Mouse (Mus musculus): ENCODE measurements around the gene Pnrc1. TPM values are rescaled to one million over a fixed set of nuclear protein-coding genes. Genes with fewer than 3 reads are reported as not detected.
A peak's percentile ranks its signal among the peaks of the same experiment; 100 is the strongest.

The Pnrc1 gene
- polyA plus RNA-seq, 1 experiment from 2014 or later, result 58.7 TPM

DNA sequence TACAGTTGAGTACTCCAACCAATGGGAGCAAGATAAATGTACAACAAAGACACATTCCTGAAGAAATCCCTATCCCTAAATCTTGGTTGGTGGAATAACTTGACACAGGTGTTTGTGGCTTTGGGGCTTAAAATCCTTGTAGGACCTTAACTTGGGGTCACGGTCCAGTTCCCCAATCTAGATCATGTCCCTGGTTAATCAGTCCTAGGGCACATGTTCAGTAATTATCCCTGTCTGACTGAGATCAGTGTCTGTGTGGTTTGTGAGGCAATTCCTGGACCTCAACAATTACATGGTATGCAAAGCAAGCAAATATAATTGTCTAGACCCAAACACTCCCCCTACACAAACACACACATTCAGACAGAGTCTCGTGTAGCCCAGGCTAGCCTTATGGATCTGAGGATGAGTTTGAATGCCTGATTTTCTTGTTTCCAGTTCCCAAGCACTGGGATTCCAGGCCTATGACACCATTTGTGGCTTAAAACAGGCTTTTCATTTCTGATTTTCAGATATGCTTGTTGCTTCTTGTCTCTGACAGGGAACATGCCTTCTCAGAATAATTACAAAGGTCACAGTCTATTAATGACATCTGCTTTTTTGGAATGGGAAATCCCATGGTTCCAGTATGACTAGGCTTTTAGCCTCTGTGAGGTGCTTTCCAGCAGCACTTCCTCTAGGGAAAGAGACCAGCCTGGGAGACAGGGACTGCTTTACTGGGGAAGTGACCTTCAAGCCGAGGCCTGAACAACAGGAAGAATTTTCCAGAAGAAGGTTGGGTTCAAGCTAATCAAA, 7.9 kb downstream of the Pnrc1 start:
- DNase-seq (ENCODE audit: low spot score), result no peak
- Histone ChIP-seq H3K4me3 (ENCODE audit: low read depth, low read length) (no peak overlapping the region), H3K4me1 (replicated peaks; ENCODE audit: control insufficient read depth, insufficient read depth, low read length) (no peaks in the 10 kb centered on the region), H3K27ac (ENCODE audit: low read depth, low read length) (no peak overlapping the region), H3K36me3 (ENCODE audit: control insufficient read depth, insufficient read depth, low read length) (no peaks in the 10 kb centered on the region), H3K27me3 (replicated peaks; ENCODE audit: control insufficient read depth, insufficient read depth, low read length) (no peaks in the 10 kb centered on the region), H3K4me2 (no peak overlapping the region), H3K9ac (ENCODE audit: low read depth, low read length) (no peak overlapping the region), H3K9me3 (ENCODE audit: control insufficient read depth, low read length) (no peaks in the 10 kb centered on the region)
- no peak for ATAC-seq (replicated peaks; ENCODE audit: low FRiP score)
- 71% methylated on average over 3 of the region's 3 CpGs for WGBS

DNA sequence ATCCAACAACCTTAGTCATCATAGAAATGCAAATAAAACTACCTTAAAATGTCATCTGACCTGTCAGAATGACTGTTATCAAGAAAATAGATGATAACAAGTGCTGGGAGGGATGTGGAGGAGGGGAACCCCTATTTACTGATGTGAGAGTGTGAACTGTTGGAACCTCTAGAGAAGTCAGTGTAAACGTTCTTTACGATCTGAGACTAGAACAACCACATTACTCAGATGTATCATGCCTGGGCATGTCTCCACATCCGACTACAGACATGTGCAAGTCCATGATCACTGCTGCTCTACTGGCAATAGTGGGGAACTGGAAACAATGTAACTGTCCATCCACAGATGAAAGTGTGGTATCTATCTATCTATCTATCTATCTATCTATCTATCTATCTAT, 16.5 kb downstream of the Pnrc1 start:
- H3K4me2 ChIP-seq, result no peak overlapping the region
- WGBS, result 65% methylated on average over 3 of the region's 3 CpGs
- no peak for DNase-seq (ENCODE audit: low spot score)
- no peak overlapping the region for H3K27ac ChIP-seq (ENCODE audit: low read depth, low read length)
- no peak overlapping the region for H3K9ac ChIP-seq (ENCODE audit: low read depth, low read length)
- no peak overlapping the region for H3K4me3 ChIP-seq (ENCODE audit: low read depth, low read length)
- no peaks in the 10 kb centered on the region for H3K4me1 ChIP-seq (replicated peaks; ENCODE audit: control insufficient read depth, insufficient read depth, low read length)
- no peaks in the 10 kb centered on the region for H3K27me3 ChIP-seq (replicated peaks; ENCODE audit: control insufficient read depth, insufficient read depth, low read length)
- ATAC-seq (replicated peaks; ENCODE audit: low FRiP score), result no peak
- H3K36me3 ChIP-seq (ENCODE audit: control insufficient read depth, insufficient read depth, low read length), result no peaks in the 10 kb centered on the region
- no peaks in the 10 kb centered on the region for H3K9me3 ChIP-seq (ENCODE audit: control insufficient read depth, low read length)

DNA sequence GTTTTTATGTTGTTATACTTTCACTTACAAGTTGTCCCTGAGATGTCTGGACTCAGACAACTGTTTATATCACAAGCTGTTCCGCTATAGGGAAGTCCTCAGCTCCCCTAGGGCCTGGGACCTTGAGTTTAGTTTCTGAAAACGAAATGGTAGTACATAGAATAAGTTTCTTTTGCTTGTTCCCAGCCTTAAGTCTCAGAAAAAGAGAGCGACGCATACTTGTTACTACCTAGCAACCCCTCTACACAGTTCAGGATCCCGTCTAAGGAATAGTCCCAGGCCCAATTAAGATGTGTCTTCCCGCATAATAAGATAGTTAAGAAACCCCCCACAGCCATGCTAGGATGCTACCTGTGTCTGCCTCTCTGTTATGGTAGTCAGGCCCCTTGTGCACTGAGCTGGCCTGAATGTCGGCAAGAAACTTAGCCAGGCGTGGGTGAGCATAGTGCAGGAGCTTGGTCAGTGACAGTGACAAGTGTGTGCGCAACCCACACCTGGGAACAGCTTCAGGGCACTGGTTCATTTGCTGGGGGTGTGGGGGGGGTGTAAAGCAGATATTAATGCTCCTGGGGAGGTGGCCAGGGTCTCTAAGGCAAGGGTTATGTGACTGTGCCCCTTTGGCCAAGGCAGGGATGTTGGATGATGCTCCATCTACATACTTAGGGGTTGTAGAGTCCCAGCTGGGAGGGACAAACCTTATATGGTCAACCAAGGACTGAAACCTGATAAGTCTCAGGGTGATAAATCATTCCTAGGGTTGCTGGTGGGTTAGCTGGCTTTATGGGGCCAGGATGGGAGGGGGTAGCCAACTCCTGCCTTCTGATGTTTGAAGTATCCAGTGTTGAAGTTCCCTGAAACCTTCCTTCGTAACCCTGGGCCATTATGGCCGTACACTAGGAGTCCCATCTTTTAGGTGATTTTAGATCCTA, 19.3 kb downstream of the Pnrc1 start:
- Histone ChIP-seq H3K9me3 (ENCODE audit: control insufficient read depth, low read length) (no peaks in the 10 kb centered on the region), H3K36me3 (ENCODE audit: control insufficient read depth, insufficient read depth, low read length) (no peaks in the 10 kb centered on the region), H3K27me3 (replicated peaks; ENCODE audit: control insufficient read depth, insufficient read depth, low read length) (no peaks in the 10 kb centered on the region), H3K4me1 (replicated peaks; ENCODE audit: control insufficient read depth, insufficient read depth, low read length) (no peaks in the 10 kb centered on the region), H3K9ac (ENCODE audit: low read depth, low read length) (no peak overlapping the region), H3K4me3 (ENCODE audit: low read depth, low read length) (no peak overlapping the region), H3K4me2 (no peak overlapping the region), H3K27ac (ENCODE audit: low read depth, low read length) (no peak overlapping the region)
- WGBS, result 80% methylated on average over 11 of the region's 11 CpGs
- no peak for DNase-seq (ENCODE audit: low spot score)
- ATAC-seq (replicated peaks; ENCODE audit: low FRiP score), result no peak

- no peaks in the 10 kb centered on the region for H3K27me3 ChIP-seq (replicated peaks; ENCODE audit: control insufficient read depth, insufficient read depth, low read length)
- no peaks in the 10 kb centered on the region for H3K4me1 ChIP-seq (replicated peaks; ENCODE audit: control insufficient read depth, insufficient read depth, low read length)
- no peak overlapping the region for H3K4me3 ChIP-seq (ENCODE audit: low read depth, low read length)
- no peaks in the 10 kb centered on the region for H3K36me3 ChIP-seq (ENCODE audit: control insufficient read depth, insufficient read depth, low read length)
- no peak overlapping the region for H3K27ac ChIP-seq (ENCODE audit: low read depth, low read length)
- no peak overlapping the region for H3K4me2 ChIP-seq
- no peak overlapping the region for H3K9ac ChIP-seq (ENCODE audit: low read depth, low read length)
- no peak for ATAC-seq (replicated peaks; ENCODE audit: low FRiP score)
- H3K9me3 ChIP-seq (ENCODE audit: control insufficient read depth, low read length), result no peaks in the 10 kb centered on the region
- DNase-seq (ENCODE audit: low spot score), result no peak
- 67% methylated on average over 11 of the region's 11 CpGs for WGBS
Observed at GRCm38 (mm10) chr4:33264979-33265726, 24.8 kb downstream of the Pnrc1 start.

GRCm38 (mm10) chr4:33262897-33263296, 27.1 kb downstream of the Pnrc1 start:
- Histone ChIP-seq H3K4me2 (no peak overlapping the region), H3K9ac (ENCODE audit: low read depth, low read length) (no peak overlapping the region), H3K27me3 (replicated peaks; ENCODE audit: control insufficient read depth, insufficient read depth, low read length) (no peaks in the 10 kb centered on the region), H3K4me3 (ENCODE audit: low read depth, low read length) (no peak overlapping the region), H3K4me1 (replicated peaks; ENCODE audit: control insufficient read depth, insufficient read depth, low read length) (no peaks in the 10 kb centered on the region), H3K27ac (ENCODE audit: low read depth, low read length) (no peak overlapping the region), H3K36me3 (ENCODE audit: control insufficient read depth, insufficient read depth, low read length) (no peaks in the 10 kb centered on the region), H3K9me3 (ENCODE audit: control insufficient read depth, low read length) (no peaks in the 10 kb centered on the region)
- ATAC-seq (replicated peaks; ENCODE audit: low FRiP score), result no peak
- WGBS, result 81% methylated on average over 1 of the region's 1 CpGs
- DNase-seq (ENCODE audit: low spot score), result no peak

GRCm38 (mm10) chr4:33261311-33261753, 28.6 kb downstream of the Pnrc1 start:
- H3K9ac ChIP-seq (ENCODE audit: low read depth, low read length), result no peak overlapping the region
- H3K4me2 ChIP-seq, result no peak overlapping the region
- WGBS, result 52% methylated on average over 7 of the region's 7 CpGs
- H3K4me1 ChIP-seq (replicated peaks; ENCODE audit: control insufficient read depth, insufficient read depth, low read length), result 0 out of 2 replicates have a peak, but pooled peaks cover 2% of the 10 kb centered on the region
- peak; percentile 39; the same call in 1 of the 2 replicates for ATAC-seq (replicated peaks; ENCODE audit: low FRiP score)
- H3K36me3 ChIP-seq (ENCODE audit: control insufficient read depth, insufficient read depth, low read length), result no peaks in the 10 kb centered on the region
- H3K27me3 ChIP-seq (replicated peaks; ENCODE audit: control insufficient read depth, insufficient read depth, low read length), result no peaks in the 10 kb centered on the region
- no peaks in the 10 kb centered on the region for H3K9me3 ChIP-seq (ENCODE audit: control insufficient read depth, low read length)
- no peak overlapping the region for H3K27ac ChIP-seq (ENCODE audit: low read depth, low read length)
- no peak for DNase-seq (ENCODE audit: low spot score)
- no peak overlapping the region for H3K4me3 ChIP-seq (ENCODE audit: low read depth, low read length)

- no peak overlapping the region for H3K4me3 ChIP-seq (ENCODE audit: low read depth, low read length)
- no peak overlapping the region for H3K4me2 ChIP-seq
- H3K36me3 ChIP-seq (ENCODE audit: control insufficient read depth, insufficient read depth, low read length), result no peaks in the 10 kb centered on the region
- H3K4me1 ChIP-seq (replicated peaks; ENCODE audit: control insufficient read depth, insufficient read depth, low read length), result 0 out of 2 replicates have a peak, but pooled peaks cover 2% of the 10 kb centered on the region
- no peak overlapping the region for H3K9ac ChIP-seq (ENCODE audit: low read depth, low read length)
- no peak overlapping the region for H3K27ac ChIP-seq (ENCODE audit: low read depth, low read length)
- no peak for DNase-seq (ENCODE audit: low spot score)
- H3K27me3 ChIP-seq (replicated peaks; ENCODE audit: control insufficient read depth, insufficient read depth, low read length), result no peaks in the 10 kb centered on the region
- no peak for ATAC-seq (replicated peaks; ENCODE audit: low FRiP score)
- H3K9me3 ChIP-seq (ENCODE audit: control insufficient read depth, low read length), result no peaks in the 10 kb centered on the region
Observed at GRCm38 (mm10) chr4:33260311-33260710, 29.7 kb downstream of the Pnrc1 start.

DNA sequence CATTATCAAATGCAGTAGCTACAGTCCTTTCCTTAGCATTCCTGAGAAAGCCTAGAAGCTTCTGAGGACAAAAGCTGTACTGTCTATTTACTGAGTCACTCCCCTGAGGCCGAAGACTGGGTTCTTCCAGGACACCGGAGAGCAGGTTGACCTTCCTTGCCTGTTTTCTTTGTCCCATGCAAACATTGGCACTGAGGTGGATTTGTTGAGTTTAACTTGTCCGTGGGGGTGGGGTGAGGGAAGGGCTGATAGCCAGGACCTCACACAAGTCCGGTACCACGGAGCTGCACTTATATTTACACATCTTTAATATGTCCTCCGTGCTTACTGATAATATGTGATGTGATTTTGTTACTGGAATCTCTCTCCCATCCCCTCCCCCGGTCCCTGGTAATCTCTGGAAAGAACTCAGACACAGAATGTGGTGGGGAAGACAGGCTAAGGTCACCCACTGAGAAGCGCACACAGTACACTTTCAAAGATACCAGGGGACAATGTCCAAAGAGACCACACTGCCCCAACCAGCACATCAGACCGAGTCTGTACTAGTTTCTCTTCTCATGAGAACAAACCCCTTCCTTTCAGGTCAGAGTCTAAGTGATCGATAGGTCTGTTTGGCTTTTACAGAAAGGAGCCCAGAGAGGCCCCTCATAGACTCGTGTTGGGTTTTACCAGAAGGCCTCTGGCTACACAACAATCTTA, 32.5 kb downstream of the Pnrc1 start:
- Histone ChIP-seq H3K27ac (ENCODE audit: low read depth, low read length) (peak overlapping the region; percentile 16; the same call in 1 of the 2 replicates), H3K4me1 (replicated peaks; ENCODE audit: control insufficient read depth, insufficient read depth, low read length) (0 out of 2 replicates have a peak, but pooled peaks cover 2% of the 10 kb centered on the region)
- 64% methylated on average over 11 of the region's 11 CpGs for WGBS

More for the DNA sequence above, 32.5 kb downstream of the Pnrc1 start:
- 0 out of 2 replicates have a peak overlapping the region, but pooled peaks have one; percentile 17 for H3K4me2 ChIP-seq
- H3K9ac ChIP-seq (ENCODE audit: low read depth, low read length), result no peak overlapping the region
- DNase-seq (ENCODE audit: low spot score), result no peak
- H3K9me3 ChIP-seq (ENCODE audit: control insufficient read depth, low read length), result no peaks in the 10 kb centered on the region
- no peaks in the 10 kb centered on the region for H3K36me3 ChIP-seq (ENCODE audit: control insufficient read depth, insufficient read depth, low read length)
- no peak; the same call in 1 of the 2 replicates for ATAC-seq (replicated peaks; ENCODE audit: low FRiP score)
- H3K4me3 ChIP-seq (ENCODE audit: low read depth, low read length), result no peak overlapping the region
- no peaks in the 10 kb centered on the region for H3K27me3 ChIP-seq (replicated peaks; ENCODE audit: control insufficient read depth, insufficient read depth, low read length)
